17 mouse cellular contexts compared by ENCODE assay signal in the genomic region with DNA sequence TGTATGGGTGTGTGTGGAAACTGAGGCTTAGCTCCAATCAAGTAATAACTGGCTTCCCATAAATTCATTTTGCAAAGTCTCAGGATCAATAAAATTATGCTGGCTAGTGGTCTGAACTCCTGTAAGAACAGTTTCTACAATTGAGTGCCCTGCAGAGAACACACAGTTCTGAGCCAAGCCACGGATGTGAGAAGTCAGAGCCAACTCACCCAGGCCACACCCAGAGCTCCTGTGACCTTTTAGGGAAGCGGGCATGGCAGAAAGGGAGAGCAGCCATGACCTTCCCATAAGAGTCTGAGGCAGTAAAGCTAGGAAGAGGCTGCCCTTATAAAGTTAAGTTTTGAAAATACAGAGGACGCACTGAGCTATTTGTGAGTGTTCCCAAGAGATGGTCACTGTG.
DNase-seq lines count a peak whose midpoint lies in the region; ATAC-seq and TF ChIP-seq lines count a peak whose summit lies in the region.
"Had no signal": no experiment of that assay in that cellular context is flagged by ENCODE, and none has a peak within 500 bp of the region (broad histone marks: within the 10 kb centered on the region; RNA-seq: fewer than 3 reads in every experiment).

No protein-coding gene starts in this region.

- H3K36me3 ChIP-seq in kidney, adult 2 months (ENCODE audit: control insufficient read depth, insufficient read depth, low read length) = no peaks in the 10 kb centered on the region
- no peaks in the 10 kb centered on the region for H3K36me3 ChIP-seq in kidney, embryonic 16.5 days (ENCODE audit: insufficient read depth, low read length)
- H3K36me3 ChIP-seq: forebrain, embryonic 12.5 days; G1E; hindbrain, embryonic 12.5 days; liver, embryonic 15.5 days had no signal

- H3K9me3 ChIP-seq in kidney, embryonic 16.5 days (ENCODE audit: low read length) = no peaks in the 10 kb centered on the region
- H3K9me3 ChIP-seq: forebrain, embryonic 12.5 days; G1E; hindbrain, embryonic 12.5 days; liver, embryonic 15.5 days had no signal

- no peak overlapping the region for H3K4me2 ChIP-seq in kidney, embryonic 16.5 days (replicated peaks; ENCODE audit: low read depth, low read length)
- H3K4me2 ChIP-seq: forebrain, embryonic 12.5 days; hindbrain, embryonic 12.5 days; liver, embryonic 15.5 days had no signal

- DNase-seq in heart, adult 11 months = peak; percentile 94
- DNase-seq in heart, adult 9 months (ENCODE audit: low spot score in 2 of 2) = no peak
- DNase-seq in kidney, adult 2 months = peak; percentile 28
- peak; percentile 51 to 63 for DNase-seq in adrenal gland, postnatal 36 days
- DNase-seq: cerebellum, adult 11 months; lung, postnatal 10 days; right cerebral cortex, adult 18-20 months; thymus, adult 2 months had no signal

- TF ChIP-seq CTCF in kidney, adult 2 months (conservative IDR thresholded peaks at IDR 0.05; ENCODE audit: insufficient read depth, insufficient read length, low read depth, low read length) = no peak

- no peak overlapping the region for H3K4me3 ChIP-seq in kidney, adult 2 months (ENCODE audit: insufficient read depth, low read depth, low read length)
- no peak overlapping the region for H3K4me3 ChIP-seq in kidney, embryonic 16.5 days (ENCODE audit: low read length)
- H3K4me3 ChIP-seq: forebrain, embryonic 12.5 days; hindbrain, embryonic 12.5 days; liver, embryonic 15.5 days had no signal

- WGBS in kidney, adult 2 months = 45% methylated on average over 3 of the region's 3 CpGs
- 69% methylated on average over 3 of the region's 3 CpGs for WGBS in kidney, embryonic 16.5 days

- TF ChIP-seq POLR2A in kidney, adult 2 months (IDR thresholded peaks at IDR 0.05; ENCODE audit: low read depth, low read length) = no peak

- no peak for ATAC-seq in kidney, embryonic 16.5 days (ENCODE audit: low FRiP score, low TSS enrichment)
- ATAC-seq in monocyte, adult 5-6 weeks (replicated peaks; ENCODE audit: insufficient number of reproducible peaks, low FRiP score, low TSS enrichment, poor library complexity, severe bottlenecking) = 0 out of 2 replicates have a peak, but pooled peaks have one; percentile 36
- ATAC-seq in cerebellum, adult (ENCODE audit: insufficient number of reproducible peaks, low FRiP score, low TSS enrichment) = no peak
- ATAC-seq: inflammation-experienced regulatory T-cells, adult 6 months had no signal

- H3K9ac ChIP-seq in kidney, embryonic 16.5 days (replicated peaks; ENCODE audit: low read length) = no peak overlapping the region
- H3K9ac ChIP-seq: forebrain, embryonic 12.5 days; hindbrain, embryonic 12.5 days; liver, embryonic 15.5 days had no signal

- peaks cover 25% of the 10 kb centered on the region for H3K4me1 ChIP-seq in kidney, adult 2 months (ENCODE audit: control insufficient read depth, insufficient read depth, low read length)
- H3K4me1 ChIP-seq in kidney, embryonic 16.5 days (ENCODE audit: insufficient read depth, low read length) = peaks cover 53% of the 10 kb centered on the region

- no peaks in the 10 kb centered on the region for H3K27me3 ChIP-seq in kidney, adult 2 months (replicated peaks; ENCODE audit: control insufficient read depth, insufficient read depth, low read length)
- H3K27me3 ChIP-seq in kidney, embryonic 16.5 days (ENCODE audit: insufficient read depth, low read length) = no peaks in the 10 kb centered on the region
- H3K27me3 ChIP-seq: forebrain, embryonic 12.5 days; hindbrain, embryonic 12.5 days had no signal

- H3K27ac ChIP-seq in kidney, adult 2 months (ENCODE audit: insufficient read depth, low read depth, low read length) = no peak overlapping the region
- H3K27ac ChIP-seq in kidney, embryonic 16.5 days (ENCODE audit: low read length) = no peak overlapping the region
- H3K27ac ChIP-seq: forebrain, embryonic 12.5 days; hindbrain, embryonic 12.5 days; kidney, postnatal 0 days; liver, embryonic 15.5 days had no signal

Comparison
In these comparisons a context has a peak if more than half of its experiments do, and no peak if none do; other contexts are left out.
1. DNase-seq: peak in heart, adult 11 months (single experiment), kidney, adult 2 months (single experiment) and adrenal gland, postnatal 36 days (2 of 2); none in heart, adult 9 months (0 of 2).